Mouse (Mus musculus): ENCODE results near the gene Slc18a3. TPM values are rescaled to one million over a fixed set of nuclear protein-coding genes. Genes with fewer than 3 reads are reported as not detected.

Gene Slc18a3
- 1 to 10 TPM in 1 of 2 experiments, under 1 TPM in 1; 0.57 to 2.7 TPM for total RNA-seq (2021)

GRCm38 (mm10) chr14:32464601-32465505, at the start of gene Slc18a3:
TSS of gene Slc18a3 (minus strand) at chr14:32464850.
- intact Hi-C loops (cut with DNase I) = no loop called here
- DNase-seq (ENCODE audit: low spot score in 2 of 2) = no peak

- peak; percentile 93 to 95 for DNase-seq (ENCODE audit: low spot score in 2 of 2)
- intact Hi-C loops (cut with DNase I) = no loop called here
These were observed 48.8 kb upstream of the Slc18a3 start, which contains the start of gene Ercc6 for GRCm38 (mm10) chr14:32513336-32514032. TSS of gene Ercc6 (plus strand) at chr14:32513521.

- intact Hi-C loops (cut with DNase I) = no loop called here
- DNase-seq (ENCODE audit: low spot score in 2 of 2) = no peak
These were observed 48.3 kb upstream of the Slc18a3 start for GRCm38 (mm10) chr14:32512912-32513311.

GRCm38 (mm10) chr14:32509443-32509961, 44.9 kb upstream of the Slc18a3 start:
- intact Hi-C loops (cut with DNase I) = no loop called here
- DNase-seq (ENCODE audit: low spot score in 2 of 2) = no peak

GRCm38 (mm10) chr14:32508105-32508835, 43.6 kb upstream of the Slc18a3 start:
- no peak for DNase-seq (ENCODE audit: low spot score in 2 of 2)
- intact Hi-C loops (cut with DNase I) = no loop called here

- intact Hi-C loops (cut with DNase I) = no loop called here
- no peak for DNase-seq (ENCODE audit: low spot score in 2 of 2)
These were observed 42.6 kb upstream of the Slc18a3 start for GRCm38 (mm10) chr14:32507216-32507615.

- intact Hi-C loops (cut with DNase I) = no loop called here
- DNase-seq (ENCODE audit: low spot score in 2 of 2) = no peak
These were observed 41.7 kb upstream of the Slc18a3 start for GRCm38 (mm10) chr14:32506329-32506728.

- DNase-seq (ENCODE audit: low spot score in 2 of 2) = no peak
- intact Hi-C loops (cut with DNase I) = no loop called here
These were observed 39.2 kb upstream of the Slc18a3 start for GRCm38 (mm10) chr14:32503897-32504296.

GRCm38 (mm10) chr14:32502764-32503688, 38.4 kb upstream of the Slc18a3 start:
- DNase-seq (ENCODE audit: low spot score in 2 of 2) = no peak
- intact Hi-C loops (cut with DNase I) = no loop called here

GRCm38 (mm10) chr14:32501303-32501702, 36.7 kb upstream of the Slc18a3 start:
- no peak for DNase-seq (ENCODE audit: low spot score in 2 of 2)
- intact Hi-C loops (cut with DNase I) = no loop called here

GRCm38 (mm10) chr14:32496115-32496850, 31.6 kb upstream of the Slc18a3 start:
- intact Hi-C loops (cut with DNase I) = no loop called here
- no peak for DNase-seq (ENCODE audit: low spot score in 2 of 2)

- peak; percentile 29 to 68 for DNase-seq (ENCODE audit: low spot score in 2 of 2)
These were observed 27.9 kb upstream of the Slc18a3 start for GRCm38 (mm10) chr14:32492521-32492920.

GRCm38 (mm10) chr14:32482061-32482460, 17.4 kb upstream of the Slc18a3 start:
- no peak for DNase-seq (ENCODE audit: low spot score in 2 of 2)
- intact Hi-C loops (cut with DNase I) = loop anchor here (2.0 kb wide), 1 partner anchor 253 kb away; no protein-coding TSS in a partner anchor

More at GRCm38 (mm10) chr14:32492521-32492920, 27.9 kb upstream of the Slc18a3 start:
- intact Hi-C loops (cut with DNase I) = no loop called here

GRCm38 (mm10) chr14:32477581-32477980, 12.9 kb upstream of the Slc18a3 start:
- intact Hi-C loops (cut with DNase I) = no loop called here

GRCm38 (mm10) chr14:32476559-32476958, 11.9 kb upstream of the Slc18a3 start:
- intact Hi-C loops (cut with DNase I) = no loop called here

More at GRCm38 (mm10) chr14:32477581-32477980, 12.9 kb upstream of the Slc18a3 start:
- DNase-seq (ENCODE audit: low spot score in 2 of 2) = no peak

GRCm38 (mm10) chr14:32472996-32473395, 8.3 kb upstream of the Slc18a3 start:
- peak; percentile 63 to 83 for DNase-seq (ENCODE audit: low spot score in 2 of 2)
- intact Hi-C loops (cut with DNase I) = loop anchor here (2.0 to 5.0 kb wide), 2 partner anchors 161 to 244 kb away; no protein-coding TSS in a partner anchor

More at GRCm38 (mm10) chr14:32476559-32476958, 11.9 kb upstream of the Slc18a3 start:
- DNase-seq (ENCODE audit: low spot score in 2 of 2) = no peak

- DNase-seq (ENCODE audit: low spot score in 2 of 2) = no peak
- intact Hi-C loops (cut with DNase I) = no loop called here
These were observed 3.0 kb upstream of the Slc18a3 start for GRCm38 (mm10) chr14:32467606-32468005.

- intact Hi-C loops (cut with DNase I) = no loop called here
These were observed 1.2 kb upstream of the Slc18a3 start, which contains the start of gene Chat for GRCm38 (mm10) chr14:32465889-32466288. TSS of gene Chat (minus strand) at chr14:32465989.

More at GRCm38 (mm10) chr14:32465889-32466288, 1.2 kb upstream of the Slc18a3 start, which contains the start of gene Chat:
- no peak for DNase-seq (ENCODE audit: low spot score in 2 of 2)

All from left cerebral cortex, postnatal 25 days (tissue).